Mouse (Mus musculus) large intestine, adult 2 months (tissue): ENCODE measurements at regions not wholly inside any gene's neighbourhood (a gene's known extent, or its start where the extent isn't known, plus 50 kb on each side); places are given as distances from the start of the nearest gene placed in this dataset.

Source experiments
- DNase-seq: peaks from one replicate; pipeline ENCODE4 v3.0.0-alpha.2; 2012; ENCODE audit warnings: low read depth, low spot score
- WGBS: fragments of 180-500 bp; shearing (Covaris S2); methylation state at CpG from one replicate; pipeline ENCODE4 v1.1.7; 2018; 5-methylcytosine and 5-hydroxymethylcytosine counted together

DNA sequence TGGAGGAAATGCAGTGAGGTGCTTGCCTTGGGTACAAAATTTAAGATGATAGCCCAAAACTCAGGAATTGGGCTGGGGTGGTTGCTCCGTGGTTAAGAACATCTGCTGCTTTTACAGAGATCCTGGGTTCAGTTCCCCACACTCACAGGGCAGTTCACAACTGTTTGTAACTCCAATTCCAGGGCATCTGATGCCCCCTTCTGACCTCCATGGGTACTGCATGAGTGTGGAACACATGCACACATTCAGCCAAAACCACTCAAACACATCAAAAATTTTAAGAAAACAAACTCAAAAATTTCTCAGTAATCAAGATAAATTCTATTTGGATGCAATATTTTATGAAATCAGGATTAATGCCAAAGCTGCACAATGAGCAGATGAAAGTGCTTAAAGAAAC is 157.8 kb upstream of the H2al1a start:
- DNase-seq: no peak
- WGBS: 68% methylated on average over 1 of the region's 1 CpGs

- no peak for DNase-seq
- WGBS: 49% methylated on average over 2 of the region's 2 CpGs
Measured at GRCm38 (mm10) chrX:11158416-11158815, 140.6 kb upstream of the H2al1a start.

GRCm38 (mm10) chrX:11170416-11170815 is 128.6 kb upstream of the H2al1a start:
- WGBS: 83% methylated on average over 3 of the region's 3 CpGs

GRCm38 (mm10) chrX:11180194-11180816 is 118.8 kb upstream of the H2al1a start:
- WGBS: 64% methylated on average over 7 of the region's 7 CpGs
- no peak for DNase-seq

More at GRCm38 (mm10) chrX:11170416-11170815, 128.6 kb upstream of the H2al1a start:
- no peak for DNase-seq

DNA sequence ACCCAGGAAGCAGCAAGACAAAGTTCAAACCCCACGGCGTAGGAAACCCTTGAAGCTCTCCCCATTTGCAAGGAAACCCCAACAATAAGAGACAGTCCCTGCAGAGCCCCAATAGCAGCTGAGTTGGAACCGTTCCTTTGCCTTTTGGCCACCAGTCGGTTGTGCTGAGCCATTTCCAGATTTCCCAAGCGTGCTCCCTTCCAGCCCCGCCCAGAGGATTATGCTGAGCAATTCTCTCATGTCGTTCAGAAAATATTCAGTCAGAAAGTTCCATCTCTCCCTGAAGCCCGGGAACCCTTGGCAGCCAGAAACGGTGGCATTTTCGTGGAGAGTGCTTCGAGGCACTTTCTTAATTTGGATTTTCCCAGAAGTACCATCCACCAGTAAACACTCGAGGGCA is 117.2 kb upstream of the H2al1a start:
- 62% methylated on average over 12 of the region's 12 CpGs for WGBS
- DNase-seq: no peak

DNA sequence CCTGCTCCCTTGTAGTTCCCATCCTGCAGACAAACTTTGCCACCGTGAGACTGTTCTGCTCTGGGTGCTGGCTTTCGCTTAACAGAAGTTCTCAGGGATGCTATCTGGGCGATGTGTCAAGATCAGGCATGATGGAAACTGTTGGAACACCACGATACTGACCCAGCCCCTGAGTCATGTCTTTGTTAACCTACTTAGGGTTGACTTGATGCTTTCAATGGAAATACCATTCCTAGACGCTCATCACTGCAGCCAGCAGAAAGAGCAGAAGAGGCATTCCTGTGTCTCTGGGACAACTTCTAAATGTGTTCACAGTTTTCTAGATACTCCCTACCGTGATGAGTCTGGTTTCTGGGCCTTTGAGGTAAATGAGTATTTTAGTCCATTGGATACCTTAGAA is 108.2 kb upstream of the H2al1a start:
- 85% methylated on average over 6 of the region's 6 CpGs for whole genome bisulfite sequencing
- DNase-seq: no peak

DNA sequence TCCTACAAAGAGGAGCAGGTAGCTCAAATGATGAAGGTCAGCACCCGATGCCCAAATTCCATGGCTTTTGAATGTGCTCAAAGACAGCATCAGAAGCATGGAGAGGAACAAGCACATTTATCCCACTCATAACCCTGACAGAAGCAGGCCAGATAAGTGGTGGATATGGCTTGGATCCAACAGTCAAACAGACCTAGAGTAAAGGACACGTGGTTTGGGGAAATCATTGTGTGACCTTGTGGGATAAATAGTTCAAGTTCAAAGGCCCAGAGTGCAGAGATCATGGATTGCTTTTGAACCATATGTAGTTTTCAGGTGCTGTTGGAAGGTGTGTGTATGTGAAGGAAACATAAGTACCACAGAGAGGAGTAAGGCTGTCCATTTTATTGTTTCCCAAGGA is 94.9 kb upstream of the H2al1a start:
- DNase-seq: no peak
- WGBS: 70% methylated on average over 2 of the region's 2 CpGs

GRCm38 (mm10) chrX:11209895-11210294 is 89.2 kb upstream of the H2al1a start:
- 89% methylated on average over 5 of the region's 5 CpGs for WGBS
- DNase-seq: no peak

DNA sequence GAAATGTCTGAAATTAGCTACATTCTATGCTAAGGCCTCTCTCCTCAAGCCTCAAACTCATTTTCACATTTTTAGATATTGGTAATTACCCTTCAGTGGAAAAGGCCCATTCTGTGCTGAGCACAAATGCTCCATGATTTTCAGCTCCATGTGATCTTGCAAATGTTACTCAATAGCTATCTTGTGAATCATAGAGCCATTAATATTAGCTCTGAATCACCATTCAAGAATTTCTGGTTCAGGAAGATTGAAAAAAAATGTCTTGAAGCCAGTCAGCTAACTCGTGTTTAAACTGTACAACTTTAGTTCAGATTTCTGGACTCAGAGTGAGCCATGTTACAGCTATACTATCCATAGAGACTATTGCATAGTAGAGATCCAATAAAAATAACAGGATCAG is 86.2 kb upstream of the H2al1a start:
- 61% methylated on average over 1 of the region's 1 CpGs for WGBS
- no peak for DNase-seq

GRCm38 (mm10) chrX:11213492-11213891 is 85.6 kb upstream of the H2al1a start:
- peak; percentile 0 for DNase-seq
- 65% methylated on average over 3 of the region's 3 CpGs for WGBS

GRCm38 (mm10) chrX:11239066-11239465 is 60.0 kb upstream of the H2al1a start:
- DNase-seq: no peak
- WGBS: 72% methylated on average over 1 of the region's 1 CpGs

DNA sequence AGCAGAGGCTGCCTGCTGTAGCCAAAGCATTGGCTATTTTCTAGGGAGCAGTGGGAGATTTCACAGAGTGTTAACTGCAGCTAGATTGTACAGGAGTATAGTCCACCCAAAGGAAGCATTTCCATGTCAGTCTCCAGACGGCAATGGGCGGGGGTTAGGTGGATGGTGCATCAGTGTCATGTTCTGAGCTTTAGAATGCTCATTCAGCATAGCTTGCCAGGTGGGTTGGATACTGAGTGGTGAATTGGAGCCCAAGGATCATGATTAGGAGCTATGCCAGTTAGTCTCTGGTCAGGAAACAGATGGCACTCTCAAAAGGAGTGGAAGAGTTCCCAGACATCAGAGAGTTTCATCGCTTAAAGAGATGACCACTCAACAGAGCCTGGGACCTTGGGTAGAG is 53.5 kb upstream of the H2al1a start:
- DNase-seq: no peak
- 88% methylated on average over 3 of the region's 3 CpGs for WGBS
